Mouse (Mus musculus) layer of hippocampus, adult 11-12 months (tissue): ENCODE data around the gene Ppp1r14d.
A peak's percentile ranks its signal among the peaks of the same experiment; 100 is the strongest.

ENCODE experiments used
- DNase-seq: peaks from one replicate; pipeline ENCODE4 v3.0.0; 2022; ENCODE audit warnings: low spot score

Ppp1r14d gene

DNA sequence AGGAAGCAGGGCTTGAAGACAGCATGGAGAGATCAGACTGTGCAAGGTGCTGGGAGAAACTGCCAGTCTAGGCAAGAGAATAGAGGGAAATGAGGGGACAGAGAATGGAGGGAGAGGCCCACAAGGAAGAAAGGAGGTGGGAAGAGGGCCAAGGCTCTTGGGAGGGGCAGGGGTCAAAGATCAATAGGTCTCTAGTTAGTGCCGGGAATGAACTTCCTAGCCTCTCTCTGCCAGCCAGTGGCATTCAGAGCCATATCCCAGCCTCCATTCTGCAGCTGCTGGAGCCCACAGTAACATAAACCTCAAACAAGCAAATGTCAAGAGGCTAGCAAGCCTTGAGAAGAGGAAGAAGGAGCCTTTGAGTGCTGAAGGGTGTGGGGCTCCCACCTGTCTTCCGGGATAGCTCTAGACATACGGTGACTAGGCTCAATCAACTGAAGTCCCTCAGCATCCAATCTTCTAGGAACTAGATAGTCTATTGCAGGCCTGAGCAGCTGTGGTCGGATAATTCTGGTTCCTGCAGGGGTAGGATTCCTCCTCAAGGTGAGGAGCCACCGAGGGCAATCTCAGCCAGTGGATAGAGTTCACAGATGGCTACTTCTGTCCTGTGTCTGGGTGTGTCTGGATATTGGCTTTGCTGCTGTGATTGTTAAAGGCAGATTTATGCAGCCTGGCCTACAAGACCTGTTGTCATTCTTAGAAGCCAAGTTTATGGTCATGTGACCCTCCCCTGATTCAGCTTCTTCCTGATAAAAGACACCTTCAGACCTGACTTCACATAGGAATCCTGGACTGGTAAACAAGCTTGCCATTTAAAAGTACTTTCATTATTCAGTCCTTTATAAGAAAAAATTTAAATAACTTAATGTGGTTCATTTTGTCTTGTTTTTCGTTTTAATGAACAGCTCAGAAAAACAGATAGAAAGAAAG lies at the start of gene Ppp1r14d:
Gene Ppp1r14d, minus strand, starts transcription at position 132 of the 930 bp plus-strand sequence.
- DNase-seq = no peak

DNA sequence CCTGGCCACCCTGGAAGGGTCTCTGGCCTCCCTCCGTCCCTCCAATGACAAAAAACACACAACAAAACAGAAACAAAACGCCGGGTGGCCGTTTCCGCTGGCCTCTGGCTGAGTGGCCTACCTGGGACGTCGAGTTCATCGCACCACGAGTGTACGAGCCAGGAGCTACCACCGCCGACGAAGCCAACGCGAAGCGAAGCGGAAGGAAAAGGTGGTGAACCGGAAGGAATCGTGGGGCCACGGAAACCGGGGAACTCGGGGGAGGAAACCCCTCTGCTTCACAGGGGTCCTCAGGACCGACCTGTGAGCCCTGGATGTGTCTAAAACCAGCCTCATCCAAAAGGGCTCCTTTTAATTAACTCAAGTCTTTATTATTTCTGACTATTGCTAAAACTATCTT lies 48.1 kb upstream of the Ppp1r14d start:
- no peak for DNase-seq

DNA sequence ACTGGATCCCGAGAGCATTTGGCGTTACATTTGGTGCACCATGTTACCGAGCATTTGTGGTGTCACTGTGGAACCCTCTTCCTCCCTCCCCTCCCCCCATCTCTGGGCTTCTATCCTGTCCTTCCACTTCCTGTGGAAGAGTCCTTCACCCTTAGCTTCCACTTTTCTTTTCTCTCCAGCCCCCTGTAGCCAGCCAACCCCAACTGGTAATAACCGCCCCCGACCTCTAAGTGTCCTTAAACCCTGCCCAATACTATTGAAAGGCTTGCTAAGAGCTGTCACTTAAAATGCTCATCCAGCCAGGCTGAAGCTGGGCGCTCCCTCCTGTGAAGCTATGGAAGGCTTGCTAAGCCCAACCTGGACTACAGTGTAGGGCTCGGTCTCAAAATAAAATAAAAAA lies 47.2 kb upstream of the Ppp1r14d start:
- DNase-seq = no peak

DNA sequence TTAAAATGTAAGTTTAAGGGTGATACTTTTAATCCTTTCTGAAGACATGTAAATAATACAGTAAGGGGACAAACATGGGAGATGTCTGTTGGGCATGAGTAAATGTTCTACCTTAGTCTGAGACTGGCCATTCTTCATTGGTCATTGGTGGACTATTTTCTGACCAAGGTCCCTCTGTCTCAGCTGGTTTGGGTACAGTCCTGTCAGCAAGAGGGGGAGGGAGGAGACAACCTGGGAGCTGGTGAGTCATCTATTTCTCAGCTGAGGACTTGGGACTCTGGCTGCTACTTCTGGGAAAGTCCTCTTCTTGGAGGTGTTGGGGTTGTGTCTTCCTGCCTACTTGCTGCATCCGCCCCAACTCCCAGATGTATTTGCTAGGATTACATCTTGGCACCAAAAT lies 44.4 kb upstream of the Ppp1r14d start:
- DNase-seq = no peak

DNA sequence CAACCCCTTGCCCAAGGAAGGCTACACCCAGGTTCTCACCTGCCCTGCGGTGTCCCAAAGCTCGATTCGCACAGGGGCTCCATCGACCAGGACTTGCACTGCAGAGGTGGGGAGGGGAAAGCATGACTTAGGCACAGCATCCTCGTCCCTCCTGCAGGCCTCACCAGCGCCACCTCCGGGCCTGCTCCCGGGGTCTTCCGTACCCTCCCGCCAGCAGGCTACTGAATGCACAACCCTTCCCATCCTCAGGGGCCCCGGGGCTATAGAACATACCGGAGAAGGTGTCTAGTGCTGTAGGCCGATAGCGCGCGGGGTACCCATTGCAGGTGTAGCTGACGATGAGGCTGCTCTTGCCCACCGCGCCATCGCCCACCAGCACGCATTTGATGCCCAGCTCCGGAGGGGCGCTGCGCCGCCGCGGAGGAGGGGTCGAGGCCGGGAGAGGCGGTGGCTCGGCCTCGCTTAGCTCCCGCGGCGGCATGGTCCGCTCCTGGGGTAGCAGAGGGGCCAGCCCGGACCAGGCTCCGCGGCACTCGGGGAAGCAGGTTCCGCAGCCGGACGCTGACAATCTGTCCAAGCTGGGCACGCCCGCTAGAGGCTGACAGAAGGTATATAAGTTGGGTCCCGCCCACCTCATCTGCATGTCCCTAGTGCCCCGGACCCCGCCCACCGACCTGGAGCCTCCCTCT lies 41.1 kb upstream of the Ppp1r14d start, which contains the start of gene Rhov:
Gene Rhov, minus strand, starts transcription at position 630 of the 689 bp plus-strand sequence.
- DNase-seq = peak; percentile 67

DNA sequence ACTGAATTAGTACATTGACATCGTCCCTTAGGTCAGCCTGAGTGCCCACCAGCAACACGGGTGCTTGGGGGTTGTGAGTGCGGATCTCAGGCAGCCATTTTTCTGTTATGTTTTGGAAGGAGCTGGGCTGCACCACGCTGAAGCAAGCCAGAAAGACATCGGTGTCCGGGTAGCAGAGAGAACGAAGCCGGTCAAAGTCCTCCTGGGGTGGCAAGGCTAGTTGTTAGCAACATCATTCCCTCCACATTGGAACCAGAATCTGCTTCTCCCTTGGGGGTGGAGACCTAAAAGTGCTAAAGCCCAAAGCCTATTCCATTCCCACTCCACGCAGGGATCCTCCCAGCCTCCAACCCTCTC lies 40.6 kb upstream of the Ppp1r14d start:
- no peak for DNase-seq

DNA sequence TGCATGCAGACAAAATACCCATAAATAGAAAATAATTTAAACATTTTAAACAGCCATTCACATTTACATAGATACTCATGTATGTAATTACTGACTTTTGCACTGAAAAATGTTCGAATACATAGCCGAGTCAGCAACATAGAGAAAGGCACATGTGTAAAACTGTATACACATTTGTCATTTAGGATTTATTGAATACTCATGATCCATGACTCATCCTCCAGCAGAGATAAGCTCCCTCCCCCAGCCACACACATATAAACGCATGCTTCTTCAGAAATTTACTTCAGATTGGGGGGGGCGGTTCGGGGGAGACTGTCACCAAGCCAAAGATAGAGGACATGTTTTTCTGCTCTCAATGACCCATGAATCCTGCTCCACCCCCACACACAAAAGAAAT lies 34.1 kb upstream of the Ppp1r14d start:
- no peak for DNase-seq

DNA sequence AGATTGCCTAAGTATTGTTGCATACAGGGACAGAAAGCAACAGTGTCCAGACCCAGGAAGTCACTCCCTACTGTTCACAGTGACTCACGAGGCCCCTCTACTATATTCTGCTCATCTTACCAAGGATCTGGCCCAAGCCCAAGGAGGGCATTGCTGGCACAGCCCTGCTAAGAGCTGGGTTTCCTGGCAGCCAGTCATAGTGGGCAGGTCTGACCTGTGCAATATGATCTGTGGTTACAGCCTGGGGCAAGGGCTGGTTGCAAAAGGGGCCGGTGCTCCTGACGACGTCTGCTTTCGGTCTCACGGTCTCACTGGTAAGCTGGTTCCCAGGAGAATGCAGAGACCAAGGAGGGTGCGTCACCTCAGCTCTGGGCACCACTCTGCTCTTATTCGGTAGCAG lies 33.3 kb upstream of the Ppp1r14d start:
- DNase-seq = no peak

DNA sequence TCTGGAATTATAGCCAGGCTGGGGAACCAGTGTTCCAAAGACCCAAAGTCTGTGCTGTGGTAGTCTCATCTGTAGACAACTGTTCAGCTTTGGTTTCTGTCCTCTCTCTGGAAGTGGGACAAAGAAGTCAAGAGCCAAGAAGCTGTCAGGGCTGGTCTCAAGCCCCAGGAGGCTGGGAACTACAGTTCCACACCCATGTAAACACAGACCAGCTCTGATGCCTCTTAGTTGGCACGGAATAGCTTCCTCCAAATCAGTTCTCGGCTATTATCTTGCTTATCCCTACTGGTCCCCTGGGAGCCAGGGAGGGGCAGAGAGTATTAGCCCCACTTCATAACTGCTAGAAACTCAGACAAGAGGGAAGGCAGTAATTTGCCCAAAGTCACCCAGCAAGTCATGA lies 31.6 kb upstream of the Ppp1r14d start:
- no peak for DNase-seq

DNA sequence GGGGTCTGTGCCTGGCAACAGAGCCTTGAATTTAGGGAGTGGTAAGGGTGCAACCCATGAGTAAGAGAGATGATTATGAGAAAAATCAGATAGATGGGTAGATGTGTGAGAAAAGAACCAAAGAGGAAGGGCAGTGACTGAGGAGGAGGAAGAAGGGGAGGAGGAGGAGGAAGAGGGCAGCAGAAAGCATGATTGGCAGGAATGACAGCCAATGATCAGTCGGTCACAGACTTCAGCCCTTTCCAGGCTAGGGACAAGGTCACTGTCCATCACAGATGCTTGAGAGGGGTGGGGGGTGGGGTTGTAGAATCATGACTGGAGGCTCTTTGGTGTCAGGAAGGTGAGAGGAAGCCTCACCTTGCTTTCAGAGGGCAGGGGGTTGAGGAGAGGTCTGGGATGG lies 30.8 kb upstream of the Ppp1r14d start:
- no peak for DNase-seq

DNA sequence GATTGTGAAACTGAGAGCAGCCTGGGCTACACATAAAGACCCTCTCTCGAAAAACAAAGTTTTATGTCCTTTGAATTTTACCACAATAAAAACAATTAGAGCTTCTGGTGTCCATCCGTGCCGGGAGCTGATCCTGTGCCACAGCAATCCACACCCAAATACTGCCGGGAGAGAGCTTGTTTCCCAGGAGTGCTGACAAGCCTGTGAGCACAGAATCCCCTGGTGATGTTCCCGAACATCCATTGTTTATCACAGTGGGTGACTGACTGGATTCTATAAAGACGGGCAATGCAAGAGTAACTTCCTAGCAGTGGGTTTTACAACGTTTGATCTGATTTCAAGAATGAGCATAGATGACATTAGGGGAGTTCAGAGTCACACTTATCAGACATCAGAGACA lies 25.3 kb upstream of the Ppp1r14d start:
- no peak for DNase-seq

DNA sequence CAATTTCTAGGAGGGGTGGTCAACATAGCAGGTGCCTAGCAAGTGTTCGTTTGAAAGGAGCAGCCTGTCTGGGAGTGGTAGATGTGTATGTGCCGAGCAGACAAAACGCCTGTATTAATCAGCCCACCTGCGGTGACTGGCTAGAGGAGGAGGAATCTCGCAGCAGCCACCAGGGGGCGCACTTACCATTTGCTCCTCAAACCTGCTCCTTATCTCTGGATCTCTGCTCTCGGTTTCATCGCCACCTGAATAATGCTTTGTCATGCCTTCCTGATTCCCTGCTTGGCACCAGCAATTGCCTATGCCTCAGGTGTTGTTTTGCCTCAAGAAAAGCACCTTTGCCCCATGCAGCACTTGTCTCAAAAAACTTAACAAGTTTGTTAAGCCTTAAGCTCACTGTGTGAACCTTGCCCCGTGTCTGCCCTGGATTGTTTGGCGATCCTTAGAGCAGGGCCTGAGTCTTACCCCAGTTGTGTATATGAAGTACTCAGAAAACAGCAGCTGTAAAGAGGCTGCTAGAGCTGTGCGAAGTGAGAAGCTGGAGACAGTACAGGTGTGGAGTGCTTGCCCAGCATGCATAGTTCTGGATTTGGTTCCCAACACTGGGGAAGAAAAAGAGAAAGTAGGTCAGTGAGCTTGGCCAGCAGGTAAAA lies 21.2 kb upstream of the Ppp1r14d start:
- DNase-seq = peak; percentile 81

DNA sequence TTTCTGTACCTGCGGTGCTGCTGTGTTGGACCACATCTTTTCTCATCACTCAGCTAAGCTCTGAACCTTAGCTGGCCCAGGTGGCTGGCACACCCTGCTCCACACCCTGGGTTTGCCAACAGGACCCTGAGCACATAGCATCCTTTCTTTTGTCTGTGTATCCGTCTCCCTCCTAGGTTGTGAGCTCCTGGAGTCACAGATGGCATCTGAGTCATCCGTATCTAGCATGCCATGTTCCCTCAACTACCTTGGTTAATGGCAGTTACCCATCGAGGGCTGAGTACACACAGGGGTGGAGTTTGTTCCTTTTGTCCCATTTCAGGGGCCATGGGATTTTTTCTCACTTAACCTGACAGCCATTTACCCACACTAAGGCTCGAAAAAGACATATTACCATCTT lies 20.7 kb upstream of the Ppp1r14d start:
- no peak for DNase-seq

DNA sequence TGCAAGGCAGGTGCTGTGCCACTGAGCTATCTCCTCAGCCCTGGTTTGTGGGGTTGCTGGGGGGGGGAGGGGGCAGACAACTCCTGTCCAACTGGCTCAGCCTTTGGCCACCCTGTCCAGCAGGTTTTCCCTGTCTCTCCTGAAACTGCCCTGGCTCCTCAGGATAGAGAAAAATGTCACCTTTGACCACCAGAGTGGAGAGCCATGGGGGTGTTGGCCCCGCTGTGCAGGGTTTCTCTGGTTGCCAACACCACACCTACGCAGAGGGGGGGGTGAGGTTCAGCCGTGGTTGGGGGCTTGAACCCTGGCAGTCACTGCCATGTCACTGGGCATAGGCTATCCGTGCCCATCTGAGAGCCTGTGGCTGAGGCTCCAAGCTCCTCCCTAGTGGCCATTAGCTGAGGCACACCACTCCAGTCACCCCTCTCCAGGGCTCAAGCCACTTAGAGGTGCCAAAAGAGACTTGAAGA lies 19.9 kb upstream of the Ppp1r14d start:
- DNase-seq = no peak

DNA sequence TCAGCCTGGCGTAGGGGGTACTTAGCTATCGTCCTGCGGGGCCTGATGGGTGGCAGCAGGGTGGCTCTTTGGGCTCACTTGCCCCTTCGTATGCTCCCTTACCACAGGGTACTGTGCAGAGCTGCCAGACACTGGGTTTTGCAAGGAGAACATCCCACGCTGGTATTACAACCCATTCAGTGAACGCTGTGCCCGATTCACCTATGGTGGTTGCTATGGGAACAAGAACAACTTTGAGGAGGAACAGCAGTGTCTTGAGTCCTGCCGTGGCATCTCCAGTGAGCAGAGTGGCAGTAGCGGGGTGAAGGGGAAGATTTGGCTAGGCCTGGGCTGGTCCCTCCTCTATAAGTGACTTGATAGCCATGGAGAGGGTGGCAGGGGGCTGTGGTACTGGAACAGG lies 18.2 kb upstream of the Ppp1r14d start:
- DNase-seq = no peak

DNA sequence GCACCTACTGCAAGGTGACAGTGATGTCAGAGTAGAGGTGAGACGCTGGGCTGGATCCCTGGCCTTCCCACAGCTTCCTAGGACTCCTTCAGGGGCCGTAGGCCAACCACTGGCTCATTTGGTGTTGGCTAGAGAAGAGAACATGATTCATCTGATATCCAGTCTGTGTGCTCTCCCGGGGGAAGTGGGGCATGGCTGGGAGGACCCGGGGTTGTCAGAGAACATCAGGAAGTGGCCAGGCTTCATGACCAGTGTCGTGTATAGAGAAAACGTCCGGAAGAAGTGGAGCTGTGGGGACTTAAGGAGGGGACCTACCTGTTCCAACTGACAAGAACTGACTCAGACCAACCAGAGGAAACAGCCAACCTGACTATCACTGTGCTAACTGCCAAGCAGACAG lies 15.5 kb upstream of the Ppp1r14d start:
- DNase-seq = no peak

DNA sequence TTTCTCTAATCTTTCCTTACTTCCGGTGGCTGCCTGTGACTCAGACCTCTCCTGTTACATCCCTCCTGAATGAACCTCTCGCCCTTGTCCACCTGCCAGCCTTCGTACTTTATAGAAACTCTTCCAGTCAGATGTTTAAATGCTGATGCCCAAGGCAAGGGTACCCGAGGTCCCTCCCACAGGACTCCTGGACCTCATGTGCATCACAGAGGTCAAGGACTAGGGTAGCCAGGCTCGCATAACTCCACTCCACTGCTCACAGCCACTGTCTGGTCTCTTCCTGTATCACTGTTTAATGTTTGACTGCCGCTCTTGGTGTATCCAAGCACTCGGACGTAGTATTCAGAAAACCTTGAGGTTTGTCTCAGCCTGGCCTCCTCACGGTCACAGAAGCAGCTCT lies 12.8 kb upstream of the Ppp1r14d start:
- no peak for DNase-seq

DNA sequence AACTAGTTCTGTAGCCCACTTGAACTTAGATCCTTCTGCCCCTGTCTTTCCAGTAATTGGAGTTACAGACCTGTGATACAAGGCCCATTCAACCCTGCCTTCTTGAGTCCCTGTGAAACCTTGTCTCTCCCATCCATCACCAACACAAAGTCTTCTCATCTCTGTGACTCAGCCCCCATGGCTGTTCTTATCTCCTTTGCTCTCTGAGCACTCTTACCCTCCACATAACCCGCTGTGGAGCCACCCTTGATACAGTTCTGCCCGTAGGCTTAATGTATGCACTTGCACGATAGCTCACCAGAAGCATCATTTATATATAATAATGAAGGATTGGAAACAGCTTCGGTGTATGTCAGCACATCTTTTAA lies 11.1 kb upstream of the Ppp1r14d start:
- DNase-seq = no peak

DNA sequence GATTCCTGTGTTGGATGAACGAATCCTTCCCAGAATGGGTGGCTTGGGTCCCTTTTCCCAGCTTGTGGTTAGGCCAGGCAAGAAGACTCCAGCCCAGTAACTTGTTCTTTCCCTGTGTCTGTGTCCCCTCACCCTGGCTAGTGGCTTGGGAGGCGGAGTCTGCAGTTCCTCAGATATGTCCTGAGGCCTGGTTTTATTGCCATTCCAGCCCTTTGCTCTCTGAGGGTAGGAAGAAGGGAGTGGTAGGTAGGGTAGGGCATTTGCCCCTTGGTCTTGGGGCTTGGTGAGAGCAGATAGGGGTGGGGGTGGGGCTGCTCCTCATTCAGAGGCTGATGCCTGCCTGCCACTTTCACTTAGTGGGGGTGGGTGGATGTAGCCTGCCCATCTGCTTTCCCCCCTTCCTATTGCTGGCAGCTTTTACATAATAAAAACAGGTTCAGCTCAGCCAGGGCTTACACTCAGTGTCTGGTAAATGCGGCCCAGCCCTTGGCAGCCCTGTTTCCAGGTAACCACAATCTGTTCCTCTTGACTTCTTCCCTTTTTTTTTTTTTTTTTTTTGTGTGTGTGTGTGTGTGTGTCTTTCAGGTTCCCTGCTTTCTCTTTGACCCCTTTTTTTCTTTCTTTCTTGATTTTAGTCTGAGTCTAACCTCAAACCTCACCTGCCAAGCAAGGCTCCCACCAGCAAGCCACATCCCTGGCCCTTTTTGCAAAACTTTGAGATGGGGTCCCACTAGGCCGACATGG lies 10.5 kb upstream of the Ppp1r14d start:
- DNase-seq = no peak

DNA sequence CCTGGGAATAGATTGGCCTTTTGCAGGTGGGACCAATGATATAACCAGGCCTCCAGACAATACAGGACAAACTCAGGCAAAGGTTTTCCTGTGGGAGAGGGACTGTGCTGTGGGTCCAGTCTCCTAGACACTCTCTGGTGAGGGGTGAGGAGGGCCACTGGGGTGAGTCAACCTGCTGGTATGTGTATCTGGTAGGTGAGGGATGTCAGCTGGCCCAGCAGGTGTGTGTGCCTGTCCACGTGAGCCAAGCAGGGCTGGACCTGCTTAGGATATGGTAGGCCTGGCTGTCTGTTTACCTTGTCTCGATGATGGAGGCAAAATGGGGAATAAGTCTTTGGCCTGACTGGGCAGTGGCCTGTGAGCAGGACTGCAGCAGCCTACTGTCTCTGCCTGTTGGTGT lies 9.0 kb upstream of the Ppp1r14d start:
- DNase-seq = no peak

DNA sequence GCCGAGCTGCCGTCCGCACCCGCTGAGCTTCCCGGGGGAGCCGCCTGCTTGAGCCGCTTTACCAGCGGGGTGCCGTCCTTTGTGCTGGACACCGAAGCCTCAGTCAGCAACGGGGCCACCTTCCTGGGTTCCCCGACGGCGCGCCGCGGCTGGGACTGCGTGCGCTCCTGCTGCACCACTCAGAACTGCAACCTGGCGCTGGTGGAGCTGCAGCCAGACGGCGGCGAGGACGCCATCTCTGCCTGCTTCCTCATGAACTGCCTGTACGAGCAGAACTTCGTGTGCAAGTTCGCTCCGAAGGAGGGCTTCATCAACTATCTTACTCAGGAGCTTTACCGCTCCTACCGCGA lies 8.1 kb upstream of the Ppp1r14d start:
- DNase-seq = no peak

DNA sequence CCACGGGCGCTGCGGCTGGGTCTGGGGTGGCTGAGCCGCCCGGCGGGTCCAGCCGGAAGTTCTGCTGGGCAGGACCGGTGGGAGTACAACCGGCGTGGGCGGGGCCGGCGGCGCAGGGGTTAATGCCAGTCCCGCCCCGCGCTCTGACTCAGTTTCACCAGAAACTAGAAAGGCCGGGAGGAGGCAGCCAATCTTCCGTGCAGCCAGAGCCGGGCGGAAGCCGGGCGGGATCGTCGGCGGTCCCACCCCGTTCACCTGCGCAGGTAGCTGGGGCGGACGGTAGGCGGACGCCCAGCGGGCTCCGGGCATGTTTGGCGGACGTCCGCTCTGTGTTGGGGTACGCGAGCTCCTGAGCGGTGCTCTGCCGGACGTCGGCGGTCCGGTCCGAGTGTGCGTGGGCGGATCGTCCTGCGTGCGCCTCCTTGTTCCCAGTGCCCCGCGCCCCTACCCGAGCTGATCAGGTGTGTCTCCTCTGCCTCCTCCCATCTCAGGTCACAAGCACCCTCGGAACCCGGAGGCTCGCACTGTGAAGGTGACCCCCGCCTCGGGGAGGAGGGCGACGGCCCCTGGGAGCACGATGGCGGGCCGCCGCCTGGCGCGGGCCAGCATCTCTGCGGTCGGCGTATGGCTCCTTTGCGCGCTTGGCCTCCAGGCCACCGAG lies 7.6 kb upstream of the Ppp1r14d start, which contains the start of gene Spint1:
Gene Spint1, plus strand, starts transcription at position 153 of the 661 bp plus-strand sequence.
- DNase-seq = no peak
